Mouse (Mus musculus) heart, postnatal 36 days (tissue): ENCODE results near the gene Majin. TPM values are rescaled to one million over a fixed set of nuclear protein-coding genes. Genes with fewer than 3 reads are reported as not detected.

ENCODE experiments used
- microRNA-seq, 2 experiments: library from miRNA; unstranded; fragments of <30 nt; microRNA quantifications; one replicate each; pipeline ENCODE4 v1.2.0; 2021; ENCODE audit warnings: borderline number of aligned reads in 2 of 2
- total RNA-seq, 2 experiments: library from RNA; stranded (reverse); gene quantifications; 2 replicates each; pipeline ENCODE4 v1.2.3; 2021

The Majin gene
- total RNA-seq, 2 experiments from 2014 or later: not detected

Small RNAs within 50 kb of the gene (microRNA-seq; reads per million reads assigned to microRNA genes)
- gene Mir192: 31.6 to 44.8 reads per million in 2 experiments
- 17.3 to 21.5 reads per million in 2 experiments for gene Mir194-2

Other genes with a start within 250 kb of the Majin start
- 10 to 100 TPM; 10.6 to 10.9 TPM for gene Pola2, start 220.2 kb upstream of the Majin start, total RNA-seq
- gene Slc22a20, start 198.2 kb upstream of the Majin start, total RNA-seq: not detected
- 10 to 100 TPM; 34.7 to 35.2 TPM for gene Capn1, start 168.5 kb upstream of the Majin start, total RNA-seq
- 10 to 100 TPM; 19.4 to 26.4 TPM for gene Syvn1, start 137.8 kb upstream of the Majin start, total RNA-seq
- 10 to 100 TPM; 36.2 to 39.7 TPM for gene Mrpl49, start 126.6 kb upstream of the Majin start, total RNA-seq
- 100 to 1,000 TPM; 556 to 559 TPM for gene Fau, start 126.5 kb upstream of the Majin start, total RNA-seq
- gene Znhit2, start 123.2 kb upstream of the Majin start, total RNA-seq: 10 to 100 TPM; 11.3 to 11.5 TPM
- gene Tm7sf2, start 116.0 kb upstream of the Majin start, total RNA-seq: 1 to 10 TPM; 3.0 to 3.7 TPM
- gene Vps51, start 107.2 kb upstream of the Majin start, total RNA-seq: 10 to 100 TPM; 23.9 to 25.0 TPM
- not detected for gene Tmem262, start 104.4 kb upstream of the Majin start, total RNA-seq
- not detected for gene Gm28374, start 102.1 kb upstream of the Majin start, total RNA-seq
- gene Zfpl1, start 99.4 kb upstream of the Majin start, total RNA-seq: 10 to 100 TPM; 17.0 to 17.9 TPM
- gene Cdca5, start 99.4 kb upstream of the Majin start, total RNA-seq: under 1 TPM; 0.19 TPM
- not detected for gene AC131692.1, start 90.0 kb upstream of the Majin start, total RNA-seq
- not detected for gene Naaladl1, start 78.6 kb upstream of the Majin start, total RNA-seq
- gene Sac3d1, start 65.7 kb upstream of the Majin start, total RNA-seq: 1 to 10 TPM; 8.5 to 8.8 TPM
- gene Snx15, start 56.1 kb upstream of the Majin start, total RNA-seq: 10 to 100 TPM; 12.8 to 13.3 TPM
- under 1 TPM; 0.69 to 0.89 TPM for gene Batf2, start 43.4 kb upstream of the Majin start, total RNA-seq
- 10 to 100 TPM; 57.7 to 67.5 TPM for gene Arl2, start 42.8 kb upstream of the Majin start, total RNA-seq
- gene Gpha2, start 42.0 kb downstream of the Majin start, total RNA-seq: not detected
- 10 to 100 TPM; 34.5 to 35.3 TPM for gene Ppp2r5b, start 51.5 kb downstream of the Majin start, total RNA-seq
- gene Atg2a, start 57.3 kb downstream of the Majin start, total RNA-seq: 10 to 100 TPM; 24.5 to 25.9 TPM
- 100 to 1,000 TPM; 105 to 151 TPM for gene Ehd1, start 92.3 kb downstream of the Majin start, total RNA-seq
- 10 to 100 TPM; 10.9 to 11.9 TPM for gene Cdc42bpg, start 122.1 kb downstream of the Majin start, total RNA-seq
- gene Men1, start 150.6 kb downstream of the Majin start, total RNA-seq: 10 to 100 TPM; 12.1 to 14.2 TPM
- 10 to 100 TPM; 36.4 to 56.7 TPM for gene Map4k2, start 156.7 kb downstream of the Majin start, total RNA-seq
- gene Sf1, start 179.3 kb downstream of the Majin start, total RNA-seq: 100 to 1,000 TPM in 1 of 2 experiments, 10 to 100 TPM in 1; 89.4 to 101 TPM
- gene Pygm, start 200.0 kb downstream of the Majin start, total RNA-seq: 1,000 to 10,000 TPM; 1,171 to 1,191 TPM
- gene Rasgrp2, start 215.0 kb downstream of the Majin start, total RNA-seq: 10 to 100 TPM; 38.8 to 57.2 TPM
- 1 to 10 TPM; 3.9 to 4.5 TPM for gene Nrxn2, start 234.3 kb downstream of the Majin start, total RNA-seq